Mouse (Mus musculus): ENCODE measurements around the gene Cldn34b2. TPM values are rescaled to one million over a fixed set of nuclear protein-coding genes. Genes with fewer than 3 reads are reported as not detected.
"Not testable (repeated sequence)": the region's sequence is repeated elsewhere in the genome, so short reads cannot be mapped to it uniquely, and the experiment has no call there.

Gene Cldn34b2
- polyA plus RNA-seq, 1 experiment from 2014 or later: not detected

DNA sequence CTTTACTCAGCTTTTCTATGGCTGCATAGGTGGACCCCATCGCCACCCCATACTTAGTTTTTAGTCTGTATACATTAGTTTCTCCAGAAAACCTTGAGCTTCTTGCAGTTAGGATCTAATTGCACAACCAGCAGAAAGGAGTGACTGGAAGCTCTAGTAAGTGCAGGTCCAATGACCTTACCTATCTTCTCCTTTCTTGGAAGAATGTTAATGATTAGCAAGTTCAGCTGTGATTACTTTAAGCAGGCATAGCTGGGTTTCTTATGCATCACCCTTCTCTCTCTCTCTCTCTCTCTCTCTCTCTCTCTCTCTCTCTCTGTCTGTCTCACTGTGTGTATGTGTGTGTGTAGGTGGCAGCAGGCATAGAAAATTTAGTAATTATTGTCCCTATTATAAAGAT is 23.7 kb upstream of the Cldn34b2 start:
- no peaks in the 10 kb centered on the region for H3K27me3 ChIP-seq (replicated peaks; ENCODE audit: control insufficient read depth, insufficient read depth, low read length)
- no peaks in the 10 kb centered on the region for H3K4me1 ChIP-seq (ENCODE audit: control insufficient read depth, insufficient read depth, low read length)
- H3K4me2 ChIP-seq (ENCODE audit: low read depth, low read length): no peak overlapping the region
- H3K9me3 ChIP-seq (ENCODE audit: control insufficient read depth, low read length): no peaks in the 10 kb centered on the region
- no peak overlapping the region for H3K4me3 ChIP-seq (ENCODE audit: low read length)
- no peak overlapping the region for H3K27ac ChIP-seq (ENCODE audit: low read length)
- 63% methylated on average over 1 of the region's 1 CpGs for WGBS
- peak; percentile 96 for ATAC-seq
- no peak overlapping the region for H3K9ac ChIP-seq (ENCODE audit: low read depth, low read length)
- H3K36me3 ChIP-seq (ENCODE audit: control insufficient read depth, insufficient read depth, low read length): no peaks in the 10 kb centered on the region

DNA sequence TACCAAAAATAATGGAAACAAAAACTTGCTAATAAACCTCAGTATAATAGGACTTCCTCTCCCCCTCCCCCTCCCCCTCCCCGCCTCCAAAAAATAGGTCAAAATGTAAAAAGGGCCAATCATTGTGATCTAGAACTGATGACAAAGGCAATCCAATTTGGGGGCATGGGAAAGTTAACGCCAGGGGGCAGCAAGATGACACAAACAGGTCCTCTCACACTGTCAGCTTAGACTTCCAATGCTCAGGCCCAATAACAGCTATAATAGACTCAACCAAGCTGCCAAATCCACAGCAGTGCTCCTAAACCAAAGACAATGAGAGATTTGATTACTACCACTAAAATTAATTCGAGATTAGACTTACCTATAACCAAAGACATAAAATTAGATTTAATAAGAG is 16.5 kb upstream of the Cldn34b2 start:
- Histone ChIP-seq H3K4me3 (ENCODE audit: low read length) (no peak overlapping the region), H3K27me3 (replicated peaks; ENCODE audit: control insufficient read depth, insufficient read depth, low read length) (no peaks in the 10 kb centered on the region), H3K9me3 (ENCODE audit: control insufficient read depth, low read length) (no peaks in the 10 kb centered on the region), H3K27ac (ENCODE audit: low read length) (no peak overlapping the region), H3K36me3 (ENCODE audit: control insufficient read depth, insufficient read depth, low read length) (no peaks in the 10 kb centered on the region), H3K4me2 (ENCODE audit: low read depth, low read length) (no peak overlapping the region), H3K4me1 (ENCODE audit: control insufficient read depth, insufficient read depth, low read length) (no peaks in the 10 kb centered on the region), H3K9ac (ENCODE audit: low read depth, low read length) (no peak overlapping the region)
- ATAC-seq: peak; percentile 63
- WGBS: 14% methylated on average over 3 of the region's 3 CpGs

DNA sequence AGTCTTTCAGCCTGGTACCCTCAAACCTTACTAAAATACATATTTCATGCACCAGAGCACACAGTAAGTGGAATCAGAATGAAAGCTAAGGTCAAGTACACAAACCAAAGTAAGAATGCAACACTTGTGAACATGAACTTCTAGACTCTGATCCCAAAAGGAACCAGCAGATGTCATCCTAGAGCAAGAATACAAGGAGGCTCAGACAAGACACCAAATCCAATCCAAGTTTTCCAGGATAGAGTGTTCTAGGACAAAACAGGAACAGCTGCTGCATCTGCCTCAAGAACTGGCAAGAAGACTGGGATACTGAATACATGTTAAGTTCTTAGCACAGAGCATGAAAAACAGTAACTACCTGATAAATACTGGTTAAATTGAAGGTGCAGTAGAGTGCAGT is 30.2 kb downstream of the Cldn34b2 start:
- Histone ChIP-seq H3K4me3 (ENCODE audit: low read length) (no peak overlapping the region), H3K9ac (ENCODE audit: low read depth, low read length) (no peak overlapping the region)
- ATAC-seq: no peak

DNA sequence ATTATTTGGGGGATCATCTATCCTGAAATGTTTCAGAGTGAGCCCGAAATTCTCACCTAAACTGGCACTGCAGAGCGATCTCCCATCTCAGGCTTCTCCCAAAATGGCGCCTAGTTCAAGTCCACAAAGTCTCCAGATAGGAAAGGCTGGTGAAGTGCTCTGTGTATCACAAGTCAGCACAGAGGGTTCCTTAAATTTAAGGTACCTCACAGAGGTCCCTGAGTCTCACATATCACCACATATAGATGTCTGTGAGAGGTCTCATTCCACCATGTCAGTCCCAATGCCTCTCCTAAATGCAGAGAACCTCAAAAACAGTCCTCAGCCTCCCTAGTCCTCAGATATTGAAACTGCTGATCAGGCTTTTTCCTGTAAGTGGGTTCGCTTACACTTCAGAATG is 34.6 kb downstream of the Cldn34b2 start, which contains the start of gene Magea2:
Gene Magea2, minus strand, starts transcription at position 101 of the 400 bp plus-strand sequence.
- H3K27me3 ChIP-seq (replicated peaks; ENCODE audit: control insufficient read depth, insufficient read depth, low read length); H3K27ac ChIP-seq (ENCODE audit: low read length); H3K4me1 ChIP-seq (ENCODE audit: control insufficient read depth, insufficient read depth, low read length); H3K4me2 ChIP-seq (ENCODE audit: low read depth, low read length); H3K4me3 ChIP-seq (ENCODE audit: low read length); H3K9me3 ChIP-seq (ENCODE audit: control insufficient read depth, low read length); ATAC-seq; H3K9ac ChIP-seq (ENCODE audit: low read depth, low read length); H3K36me3 ChIP-seq (ENCODE audit: control insufficient read depth, insufficient read depth, low read length): not testable (repeated sequence)
- WGBS: 83% methylated on average over 2 of the region's 4 CpGs

More for the DNA sequence above, 30.2 kb downstream of the Cldn34b2 start:
- Histone ChIP-seq H3K27me3 (replicated peaks; ENCODE audit: control insufficient read depth, insufficient read depth, low read length) (no peaks in the 10 kb centered on the region), H3K4me2 (ENCODE audit: low read depth, low read length) (no peak overlapping the region), H3K4me1 (ENCODE audit: control insufficient read depth, insufficient read depth, low read length) (no peaks in the 10 kb centered on the region), H3K9me3 (ENCODE audit: control insufficient read depth, low read length) (no peaks in the 10 kb centered on the region), H3K36me3 (ENCODE audit: control insufficient read depth, insufficient read depth, low read length) (no peaks in the 10 kb centered on the region), H3K27ac (ENCODE audit: low read length) (no peak overlapping the region)

DNA sequence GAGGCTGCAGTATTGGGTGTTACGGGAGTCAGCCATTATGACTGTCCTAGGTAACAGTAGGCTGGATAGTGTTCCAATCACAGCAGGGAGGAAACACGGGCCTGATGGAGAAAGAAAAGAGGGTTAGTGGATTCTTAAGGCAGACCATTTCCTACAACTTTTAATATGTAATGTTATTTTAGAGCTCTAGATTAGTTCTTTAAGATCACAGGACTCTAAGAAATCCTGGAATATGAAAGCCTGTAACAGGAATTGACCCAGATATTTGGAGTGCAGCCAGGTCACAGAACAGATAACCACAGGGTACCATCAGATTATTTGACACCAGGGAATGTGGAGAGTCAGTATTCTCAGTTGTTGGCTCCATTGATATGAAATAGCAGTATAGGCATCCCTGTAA is 38.5 kb downstream of the Cldn34b2 start, which contains the start of gene Magea1:
Gene Magea1, minus strand, starts transcription at position 101 of the 400 bp plus-strand sequence.
- not testable (repeated sequence) for H3K4me2 ChIP-seq (ENCODE audit: low read depth, low read length); H3K4me3 ChIP-seq (ENCODE audit: low read length); H3K9ac ChIP-seq (ENCODE audit: low read depth, low read length); ATAC-seq; H3K27ac ChIP-seq (ENCODE audit: low read length); H3K27me3 ChIP-seq (replicated peaks; ENCODE audit: control insufficient read depth, insufficient read depth, low read length); H3K36me3 ChIP-seq (ENCODE audit: control insufficient read depth, insufficient read depth, low read length); H3K4me1 ChIP-seq (ENCODE audit: control insufficient read depth, insufficient read depth, low read length); H3K9me3 ChIP-seq (ENCODE audit: control insufficient read depth, low read length)
- WGBS: 100% methylated on average over 1 of the region's 2 CpGs

Other genes starting within 250 kb of the Cldn34b2 start
- not detected in 2 replicates for gene Cldn34b1, start 238.1 kb downstream of the Cldn34b2 start, polyA plus RNA-seq (2015; fragmentation: Nextera tagmentation; extraction: Ambion mirVana)
- gene Magea6, start 192.4 kb downstream of the Cldn34b2 start, polyA plus RNA-seq (2015; fragmentation: Nextera tagmentation; extraction: Ambion mirVana): not detected in 2 replicates
- gene Magea3, start 178.9 kb downstream of the Cldn34b2 start, polyA plus RNA-seq (2015; fragmentation: Nextera tagmentation; extraction: Ambion mirVana): not detected in 2 replicates
- not detected in 2 replicates for gene Magea8, start 132.6 kb downstream of the Cldn34b2 start, polyA plus RNA-seq (2015; fragmentation: Nextera tagmentation; extraction: Ambion mirVana)
- not detected in 2 replicates for gene Magea5, start 65.3 kb downstream of the Cldn34b2 start, polyA plus RNA-seq (2015; fragmentation: Nextera tagmentation; extraction: Ambion mirVana)
- gene Magea1, start 38.6 kb downstream of the Cldn34b2 start, polyA plus RNA-seq (2015; fragmentation: Nextera tagmentation; extraction: Ambion mirVana): not detected in 2 replicates
- not detected in 2 replicates for gene Magea2, start 34.7 kb downstream of the Cldn34b2 start, polyA plus RNA-seq (2015; fragmentation: Nextera tagmentation; extraction: Ambion mirVana)
- gene Sat1, start 88.0 kb upstream of the Cldn34b2 start, polyA plus RNA-seq (2015; fragmentation: Nextera tagmentation; extraction: Ambion mirVana): 327 and 371 TPM in 2 replicates
- gene Acot9, start 134.0 kb upstream of the Cldn34b2 start, polyA plus RNA-seq (2015; fragmentation: Nextera tagmentation; extraction: Ambion mirVana): 27.9 and 28.5 TPM in 2 replicates
- gene Prdx4, start 212.3 kb upstream of the Cldn34b2 start, polyA plus RNA-seq (2015; fragmentation: Nextera tagmentation; extraction: Ambion mirVana): 185 and 202 TPM in 2 replicates